Mouse (Mus musculus) hindbrain, embryonic 13.5 days (tissue): ENCODE data around the gene Gpc5. TPM values are rescaled to one million over a fixed set of nuclear protein-coding genes. Genes with fewer than 3 reads are reported as not detected.

Source experiments
- ATAC-seq: fragments of 200-750 bp; cut with Nextera tagmentation; 2 replicates; pipeline ENCODE4 v1.8.0; 2017; ENCODE audit warnings: moderate TSS enrichment; ENCODE audit not compliant: low FRiP score
- H3K27ac ChIP-seq: fragments of 300-500 bp; sonication (generic); 2 replicates; pipeline ENCODE4 v1.5.1; 2015; ENCODE audit warnings: inconsistent platforms, mild to moderate bottlenecking, moderate library complexity
- H3K27me3 ChIP-seq: fragments of 300-500 bp; sonication (generic); 2 replicates; pipeline ENCODE4 v1.6.1; 2015; ENCODE audit warnings: mild to moderate bottlenecking, inconsistent platforms
- H3K36me3 ChIP-seq: fragments of 300-500 bp; sonication (generic); 2 replicates; pipeline ENCODE4 v1.6.1; 2015; ENCODE audit warnings: mild to moderate bottlenecking, inconsistent platforms
- H3K4me1 ChIP-seq: fragments of 300-500 bp; sonication (generic); replicated peaks from 2 replicates; pipeline ENCODE4 v1.6.1; 2015; ENCODE audit warnings: inconsistent platforms
- H3K4me2 ChIP-seq: fragments of 300-500 bp; sonication (generic); 2 replicates; pipeline ENCODE4 v1.6.1; 2015; ENCODE audit warnings: inconsistent platforms, mild to moderate bottlenecking, moderate library complexity
- H3K4me3 ChIP-seq: fragments of 300-500 bp; sonication (generic); 2 replicates; pipeline ENCODE4 v1.5.1; 2015; ENCODE audit warnings: mild to moderate bottlenecking, inconsistent platforms
- H3K9ac ChIP-seq: fragments of 300-500 bp; sonication (generic); 2 replicates; pipeline ENCODE4 v1.6.1; 2015; ENCODE audit warnings: mild to moderate bottlenecking, inconsistent platforms
- H3K9me3 ChIP-seq: fragments of 300-500 bp; sonication (generic); 2 replicates; pipeline ENCODE4 v1.6.1; 2016; ENCODE audit warnings: inconsistent platforms
- WGBS: fragments of 180-500 bp; shearing (Covaris S2); methylation state at CpG from one replicate; pipeline ENCODE4 v1.1.7; 2015; 5-methylcytosine and 5-hydroxymethylcytosine counted together
- polyA plus RNA-seq: library from polyadenylated mRNA; unstranded; fragments of >200 nt; fragmentation: Nextera tagmentation; extraction: Ambion mirVana; gene quantifications from 2 replicates; pipeline ENCODE4 v1.2.1, GENCODE M21; 2015

Gene Gpc5
- polyA plus RNA-seq, 1 experiment from 2014 or later: 3.9 TPM

DNA sequence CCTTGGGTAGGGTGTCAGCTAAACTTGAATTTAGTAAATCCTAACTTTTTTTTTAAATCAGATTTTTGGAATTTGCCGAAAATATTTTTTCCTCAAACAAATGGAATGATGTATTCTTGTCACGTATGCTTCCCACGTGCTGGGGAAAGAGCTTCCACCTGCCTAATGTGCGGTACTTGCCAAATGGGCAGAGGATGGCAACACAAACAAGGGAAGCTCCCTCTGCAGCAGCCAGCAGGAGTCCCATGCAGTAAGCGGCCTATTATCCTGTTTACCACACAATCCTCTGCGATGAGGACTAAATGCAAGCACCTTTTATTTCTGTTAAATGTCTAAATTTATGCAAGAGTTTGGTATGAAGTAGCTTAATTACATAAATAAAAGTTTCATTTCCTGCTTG lies 178.4 kb downstream of the Gpc5 start:
- Histone ChIP-seq H3K27me3 (no peaks in the 10 kb centered on the region), H3K9ac (no peak overlapping the region), H3K36me3 (no peaks in the 10 kb centered on the region), H3K4me2 (no peak overlapping the region), H3K4me3 (no peak overlapping the region), H3K4me1 (no peaks in the 10 kb centered on the region), H3K27ac (no peak overlapping the region), H3K9me3 (no peaks in the 10 kb centered on the region)
- 80% methylated on average over 6 of the region's 6 CpGs for WGBS
- no peak for ATAC-seq

DNA sequence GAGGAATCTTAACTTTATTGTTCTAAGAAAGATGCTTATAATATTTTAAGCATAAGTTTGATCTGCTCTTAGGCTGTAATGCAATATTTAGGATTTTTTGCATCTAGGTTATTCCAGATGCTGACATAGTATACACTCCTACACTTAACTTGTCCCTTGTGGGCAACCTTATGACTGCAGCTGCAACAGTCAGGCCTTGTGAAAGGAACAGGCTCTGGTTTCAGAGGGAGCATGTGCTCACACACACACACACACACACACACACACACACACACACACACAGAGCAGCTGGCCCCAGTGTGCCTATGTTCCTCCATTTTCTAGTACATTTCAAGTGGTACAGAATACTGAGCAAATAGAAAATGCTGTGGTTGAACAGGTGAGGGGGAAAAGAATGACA lies 190.8 kb downstream of the Gpc5 start:
- ATAC-seq: no peak
- Histone ChIP-seq H3K4me2 (no peak overlapping the region), H3K9me3 (no peaks in the 10 kb centered on the region), H3K27ac (no peak overlapping the region), H3K9ac (no peak overlapping the region), H3K4me1 (no peaks in the 10 kb centered on the region), H3K36me3 (no peaks in the 10 kb centered on the region), H3K4me3 (no peak overlapping the region), H3K27me3 (no peaks in the 10 kb centered on the region)

DNA sequence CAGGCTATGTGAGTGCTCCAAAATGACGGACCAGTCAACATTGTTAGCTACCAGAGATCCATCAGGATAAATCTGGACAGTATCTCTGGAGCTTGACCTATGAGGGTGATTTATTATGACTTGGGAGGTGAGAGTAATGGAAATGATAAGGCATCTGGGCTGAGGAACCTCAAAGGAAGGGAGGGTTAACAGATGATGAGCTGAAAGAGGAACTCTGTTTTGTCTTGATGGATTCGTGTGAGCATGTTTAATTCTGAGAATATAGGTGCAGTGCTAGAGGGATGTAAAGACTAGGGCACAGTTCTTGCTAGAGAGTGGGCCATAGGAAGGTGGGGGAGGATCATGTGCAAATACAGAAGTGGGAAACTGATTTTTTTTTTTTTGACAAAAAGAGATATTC lies 232.2 kb downstream of the Gpc5 start:
- WGBS: 91% methylated on average over 2 of the region's 2 CpGs

DNA sequence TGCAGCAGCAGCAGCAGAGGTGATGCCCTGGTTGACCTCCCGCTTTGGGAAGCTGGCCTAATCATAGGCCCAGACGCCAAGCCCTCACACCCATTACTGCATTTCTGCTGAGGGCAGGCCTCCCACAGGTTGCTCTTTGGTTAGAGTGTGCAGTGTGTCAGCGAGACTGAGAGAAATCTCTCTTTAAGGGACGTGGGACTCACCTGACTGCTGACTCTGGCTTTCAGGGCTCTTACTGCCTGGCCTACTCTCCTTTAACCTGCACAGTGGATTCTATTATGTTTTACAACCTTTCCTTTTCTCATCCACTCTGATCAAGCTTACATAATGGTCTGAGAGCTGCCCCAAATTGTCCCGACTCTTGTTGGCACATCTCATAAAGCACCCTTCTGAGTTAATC lies 234.4 kb downstream of the Gpc5 start:
- H3K27ac ChIP-seq: no peak overlapping the region
- no peaks in the 10 kb centered on the region for H3K36me3 ChIP-seq
- no peaks in the 10 kb centered on the region for H3K9me3 ChIP-seq
- 62% methylated on average over 5 of the region's 5 CpGs for WGBS
- H3K27me3 ChIP-seq: no peaks in the 10 kb centered on the region
- ATAC-seq: no peak
- no peak overlapping the region for H3K4me3 ChIP-seq
- no peak overlapping the region for H3K4me2 ChIP-seq
- no peak overlapping the region for H3K9ac ChIP-seq
- 0 out of 2 replicates have a peak, but pooled peaks cover 5% of the 10 kb centered on the region for H3K4me1 ChIP-seq

More for the DNA sequence above, 232.2 kb downstream of the Gpc5 start:
- H3K9me3 ChIP-seq: no peaks in the 10 kb centered on the region
- 0 out of 2 replicates have a peak, but pooled peaks cover 5% of the 10 kb centered on the region for H3K4me1 ChIP-seq
- no peak for ATAC-seq
- no peak overlapping the region for H3K4me2 ChIP-seq
- no peak overlapping the region for H3K9ac ChIP-seq
- no peak overlapping the region for H3K4me3 ChIP-seq
- H3K36me3 ChIP-seq: no peaks in the 10 kb centered on the region
- no peaks in the 10 kb centered on the region for H3K27me3 ChIP-seq
- no peak overlapping the region for H3K27ac ChIP-seq

DNA sequence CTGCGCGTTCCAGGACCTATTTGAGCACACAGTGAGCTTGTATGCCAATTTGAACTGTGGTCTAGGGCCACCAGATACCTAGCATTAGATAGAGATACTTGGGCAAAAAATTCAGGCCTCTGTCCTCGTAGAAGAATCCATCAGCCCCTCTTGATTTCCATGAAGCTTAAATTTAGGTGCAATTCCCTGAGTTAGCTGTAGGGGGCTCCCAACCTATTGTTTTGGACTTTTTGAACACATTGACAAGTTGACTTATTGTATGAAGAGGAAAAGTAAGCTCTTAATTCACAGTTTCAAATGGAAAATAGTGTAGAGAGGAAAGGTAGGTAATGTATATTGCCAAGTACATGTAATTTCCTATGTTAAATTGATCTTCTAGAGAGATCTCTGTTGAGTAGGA lies 247.1 kb downstream of the Gpc5 start:
- no peaks in the 10 kb centered on the region for H3K36me3 ChIP-seq
- no peak for ATAC-seq

DNA sequence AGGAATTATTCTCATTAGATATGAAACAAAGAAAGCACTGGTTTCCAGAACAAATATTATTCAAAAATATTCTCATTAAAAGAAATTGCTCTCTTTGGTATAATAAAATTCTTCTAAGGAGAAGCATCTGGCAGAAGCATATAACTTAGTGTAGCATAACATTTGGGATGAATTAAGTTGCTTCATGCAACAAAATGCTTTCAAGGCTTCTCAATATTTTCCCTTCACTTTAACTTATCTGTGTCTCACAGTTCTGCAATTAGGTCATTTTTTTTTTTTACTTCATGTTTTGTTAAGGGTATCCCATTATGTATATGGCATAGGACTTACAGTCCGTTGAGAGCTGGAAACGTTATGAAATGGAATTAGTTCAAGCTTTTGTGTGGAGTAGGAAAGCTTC lies 250.6 kb downstream of the Gpc5 start:
- H3K4me3 ChIP-seq: no peak overlapping the region
- H3K36me3 ChIP-seq: no peaks in the 10 kb centered on the region
- H3K4me1 ChIP-seq: no peaks in the 10 kb centered on the region
- ATAC-seq: no peak
- no peak overlapping the region for H3K4me2 ChIP-seq
- WGBS: 78% methylated on average over 2 of the region's 2 CpGs
- no peak overlapping the region for H3K9ac ChIP-seq
- no peaks in the 10 kb centered on the region for H3K27me3 ChIP-seq
- no peaks in the 10 kb centered on the region for H3K9me3 ChIP-seq
- no peak overlapping the region for H3K27ac ChIP-seq

More for the DNA sequence above, 247.1 kb downstream of the Gpc5 start:
- 85% methylated on average over 3 of the region's 3 CpGs for WGBS
- Histone ChIP-seq H3K4me3 (no peak overlapping the region), H3K27me3 (no peaks in the 10 kb centered on the region), H3K9me3 (no peaks in the 10 kb centered on the region), H3K4me1 (no peaks in the 10 kb centered on the region), H3K9ac (no peak overlapping the region), H3K27ac (no peak overlapping the region), H3K4me2 (no peak overlapping the region)

DNA sequence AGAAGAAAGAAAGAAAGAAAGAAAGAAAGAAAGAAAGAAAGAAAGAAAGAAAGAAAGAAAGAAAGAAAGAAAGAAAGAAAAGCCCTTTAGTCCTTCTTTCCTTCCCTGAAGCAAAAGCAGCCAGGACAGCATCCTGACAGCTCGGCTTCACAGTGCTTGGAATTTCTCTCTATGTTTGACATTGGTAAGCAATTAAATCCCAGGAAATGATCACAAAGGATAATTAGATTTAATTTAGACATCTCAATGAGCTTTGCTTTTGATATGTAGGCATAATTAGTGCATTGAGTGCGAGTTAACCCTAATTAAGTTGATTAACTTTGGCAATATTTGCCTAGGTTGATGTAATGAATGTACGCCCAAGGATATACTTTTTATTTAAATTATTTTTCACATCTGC lies 257.4 kb downstream of the Gpc5 start:
- no peak overlapping the region for H3K27ac ChIP-seq
- H3K4me2 ChIP-seq: no peak overlapping the region
- no peak overlapping the region for H3K9ac ChIP-seq
- H3K36me3 ChIP-seq: no peaks in the 10 kb centered on the region
- no peaks in the 10 kb centered on the region for H3K4me1 ChIP-seq
- WGBS: 78% methylated on average over 3 of the region's 3 CpGs
- no peaks in the 10 kb centered on the region for H3K9me3 ChIP-seq
- H3K27me3 ChIP-seq: no peaks in the 10 kb centered on the region
- no peak overlapping the region for H3K4me3 ChIP-seq
- no peak for ATAC-seq

DNA sequence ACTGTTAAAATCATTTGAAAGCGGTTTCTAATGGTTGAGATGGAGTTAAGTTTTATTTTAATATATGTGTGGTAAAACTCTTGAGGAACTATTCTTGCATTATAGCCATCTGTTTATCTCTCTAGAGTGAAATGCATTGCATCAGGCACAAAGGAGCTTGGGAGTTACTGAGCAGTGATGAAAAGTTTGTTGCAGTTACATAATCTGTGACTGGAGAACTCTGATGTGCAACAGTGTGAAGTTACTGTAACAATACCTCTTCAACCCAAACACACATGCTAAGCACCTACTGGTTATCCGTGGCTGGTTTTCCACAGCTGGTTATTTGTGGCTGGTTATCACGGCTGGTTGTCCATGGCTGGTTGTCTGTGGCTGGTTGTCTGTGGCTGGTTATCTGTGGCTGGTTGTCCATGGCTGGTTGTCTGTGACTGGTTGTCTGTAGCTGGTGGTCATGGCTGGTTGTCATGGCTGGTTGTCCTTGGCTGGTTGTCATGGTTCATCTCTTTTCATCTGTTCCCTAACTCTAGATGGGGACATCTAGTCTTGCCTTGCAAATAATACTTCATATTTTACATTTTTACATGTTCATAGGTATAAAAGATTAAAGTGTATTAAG lies 273.4 kb downstream of the Gpc5 start:
- H3K27me3 ChIP-seq: no peaks in the 10 kb centered on the region
- no peaks in the 10 kb centered on the region for H3K4me1 ChIP-seq
- WGBS: 98% methylated on average over 3 of the region's 3 CpGs
- no peak for ATAC-seq
- no peaks in the 10 kb centered on the region for H3K36me3 ChIP-seq
- H3K9me3 ChIP-seq: no peaks in the 10 kb centered on the region
- H3K27ac ChIP-seq: no peak overlapping the region
- no peak overlapping the region for H3K4me2 ChIP-seq
- H3K9ac ChIP-seq: no peak overlapping the region
- no peak overlapping the region for H3K4me3 ChIP-seq

DNA sequence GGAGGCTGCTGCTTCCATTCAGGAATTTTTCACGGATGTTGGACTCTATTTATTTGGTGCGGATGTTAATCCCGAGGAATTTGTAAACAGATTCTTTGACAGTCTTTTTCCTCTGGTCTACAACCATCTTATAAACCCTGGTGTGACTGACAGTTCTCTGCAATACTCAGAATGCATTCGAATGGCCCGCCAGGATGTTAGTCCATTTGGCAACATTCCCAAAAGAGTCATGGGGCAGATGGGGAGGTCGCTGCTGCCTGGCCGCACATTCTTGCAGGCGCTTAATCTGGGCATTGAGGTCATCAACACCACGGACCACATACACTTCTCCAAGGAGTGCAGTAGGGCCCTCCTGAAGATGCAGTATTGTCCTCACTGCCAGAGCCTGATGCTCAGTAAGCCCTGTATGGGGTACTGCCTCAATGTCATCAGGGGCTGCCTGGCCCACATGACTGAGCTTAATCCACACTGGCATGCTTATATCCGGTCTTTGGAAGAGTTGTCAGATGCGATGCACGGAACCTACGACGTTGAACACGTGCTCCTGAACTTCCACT lies 277.7 kb downstream of the Gpc5 start:
- no peaks in the 10 kb centered on the region for H3K4me1 ChIP-seq
- no peaks in the 10 kb centered on the region for H3K36me3 ChIP-seq
- H3K9ac ChIP-seq: no peak overlapping the region
- H3K9me3 ChIP-seq: no peaks in the 10 kb centered on the region
- H3K4me3 ChIP-seq: no peak overlapping the region
- 81% methylated on average over 15 of the region's 15 CpGs for WGBS
- ATAC-seq: no peak
- H3K27me3 ChIP-seq: no peaks in the 10 kb centered on the region
- H3K27ac ChIP-seq: no peak overlapping the region
- no peak overlapping the region for H3K4me2 ChIP-seq

DNA sequence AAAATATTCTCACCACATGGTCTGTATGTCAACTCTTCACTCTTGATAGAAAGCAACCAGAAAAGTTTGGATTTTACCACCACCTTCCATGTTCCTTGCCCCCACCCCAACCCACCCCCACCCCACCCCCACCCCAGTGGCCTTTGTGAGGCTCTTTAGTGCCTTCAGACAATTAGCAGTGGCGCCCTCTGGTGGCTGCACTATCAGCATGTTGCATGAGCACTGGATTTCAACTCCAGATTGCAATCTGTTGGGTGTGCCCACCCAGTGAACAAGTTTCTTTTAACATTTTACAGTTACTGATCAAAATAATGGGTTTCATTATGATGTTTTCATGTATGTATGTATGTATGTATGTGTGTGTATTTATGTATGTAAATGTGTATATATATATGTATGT lies 279.1 kb downstream of the Gpc5 start:
- Histone ChIP-seq H3K27me3 (no peaks in the 10 kb centered on the region), H3K9me3 (no peaks in the 10 kb centered on the region), H3K27ac (no peak overlapping the region), H3K4me2 (no peak overlapping the region), H3K36me3 (no peaks in the 10 kb centered on the region), H3K9ac (no peak overlapping the region), H3K4me1 (no peaks in the 10 kb centered on the region), H3K4me3 (no peak overlapping the region)
- no peak for ATAC-seq
- 8% methylated on average over 1 of the region's 1 CpGs for WGBS

DNA sequence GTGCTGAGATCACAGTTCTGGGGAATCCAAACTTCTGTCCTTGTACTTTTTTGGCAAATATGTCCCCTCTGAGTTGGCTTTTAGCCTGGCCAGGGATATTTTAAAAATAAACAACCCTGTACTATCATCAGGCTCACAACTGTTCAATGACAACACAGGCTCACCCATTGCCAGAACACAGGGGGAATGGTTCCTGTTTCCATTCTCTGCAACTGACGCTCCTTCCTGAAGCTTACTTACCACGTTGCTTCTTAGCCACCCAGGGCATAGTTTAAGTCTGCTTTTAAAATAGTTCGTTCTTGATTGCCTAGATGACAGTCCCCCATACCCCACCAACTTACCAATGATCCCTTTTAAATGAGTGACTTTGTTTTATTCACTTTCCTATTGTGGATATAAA lies 299.8 kb downstream of the Gpc5 start:
- Histone ChIP-seq H3K36me3 (no peaks in the 10 kb centered on the region), H3K27me3 (no peaks in the 10 kb centered on the region), H3K27ac (no peak overlapping the region), H3K9ac (no peak overlapping the region), H3K4me2 (no peak overlapping the region), H3K4me3 (no peak overlapping the region), H3K4me1 (no peaks in the 10 kb centered on the region), H3K9me3 (no peaks in the 10 kb centered on the region)
- no peak for ATAC-seq
- WGBS: 84% methylated on average over 3 of the region's 3 CpGs

DNA sequence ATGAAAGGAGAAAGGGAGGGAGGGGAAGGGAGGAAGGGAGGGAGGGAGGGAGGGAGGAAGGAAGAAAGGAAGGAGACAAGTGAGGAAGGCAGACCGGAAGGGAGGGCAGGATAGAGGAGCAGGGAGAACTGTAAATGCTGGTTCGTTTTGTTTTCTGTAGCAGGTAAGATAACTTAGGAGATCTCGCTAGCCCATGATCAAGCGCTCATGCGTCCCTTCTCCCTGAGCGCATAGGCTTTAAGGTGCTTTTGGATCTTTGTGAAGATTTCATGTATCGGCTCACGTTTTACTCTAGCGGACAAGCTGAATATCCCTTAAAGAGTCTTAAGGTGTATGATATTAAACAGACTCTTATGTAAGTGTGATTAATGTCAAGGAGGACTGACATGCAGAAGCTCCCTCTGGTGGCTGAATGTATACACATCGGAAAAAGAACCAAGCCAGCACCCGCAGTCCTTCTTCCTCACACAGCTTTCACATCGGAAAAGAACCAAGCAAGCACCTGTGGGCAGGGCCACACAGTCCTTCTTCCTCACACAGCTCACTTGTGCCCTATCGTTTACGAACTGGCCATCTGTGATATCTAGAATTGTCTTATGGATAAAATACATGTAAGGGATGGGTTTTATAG lies 301.0 kb downstream of the Gpc5 start:
- Histone ChIP-seq H3K9me3 (no peaks in the 10 kb centered on the region), H3K27me3 (no peaks in the 10 kb centered on the region), H3K9ac (no peak overlapping the region), H3K4me1 (no peaks in the 10 kb centered on the region), H3K4me2 (no peak overlapping the region), H3K36me3 (no peaks in the 10 kb centered on the region), H3K27ac (no peak overlapping the region), H3K4me3 (no peak overlapping the region)
- WGBS: 54% methylated on average over 14 of the region's 14 CpGs
- ATAC-seq: peak; percentile 49

DNA sequence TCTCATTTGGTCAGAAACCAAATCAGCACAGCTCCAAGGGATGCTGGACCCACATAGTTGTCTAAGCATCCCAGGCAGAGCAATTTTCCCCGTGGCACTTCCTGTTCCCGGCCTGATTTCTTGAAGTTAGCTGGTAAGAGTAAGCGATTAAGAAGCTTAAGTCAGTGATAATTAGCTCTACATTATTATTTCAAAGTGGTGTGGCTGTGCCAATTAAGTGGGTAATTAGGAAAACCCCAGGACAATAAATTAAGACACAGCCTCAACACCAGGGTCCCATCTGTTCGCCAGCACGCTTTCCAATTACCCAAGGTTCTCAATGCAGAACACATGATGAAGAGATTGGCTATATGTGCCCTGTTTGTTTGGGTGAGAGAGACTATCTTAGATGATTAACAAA lies 314.6 kb downstream of the Gpc5 start:
- WGBS: 40% methylated on average over 5 of the region's 5 CpGs
- Histone ChIP-seq H3K27me3 (peaks cover 5% of the 10 kb centered on the region; the same call in 1 of the 2 replicates), H3K27ac (no peak overlapping the region), H3K4me3 (no peak overlapping the region), H3K36me3 (no peaks in the 10 kb centered on the region), H3K9ac (no peak overlapping the region), H3K9me3 (no peaks in the 10 kb centered on the region), H3K4me1 (0 out of 2 replicates have a peak, but pooled peaks cover 2% of the 10 kb centered on the region), H3K4me2 (no peak overlapping the region)
- ATAC-seq: peak; percentile 90
